Mouse (Mus musculus): Measurements from ENCODE around the gene Foxe3.

Foxe3 gene

GRCm38 (mm10) chr4:114916056-114916455 is 9.8 kb downstream of the Foxe3 start:
- no peak for DNase-seq

- DNase-seq: no peak
Measured at GRCm38 (mm10) chr4:114913594-114913962, 12.2 kb downstream of the Foxe3 start.

- no peak for DNase-seq
Measured at GRCm38 (mm10) chr4:114912705-114913593, 12.9 kb downstream of the Foxe3 start.

GRCm38 (mm10) chr4:114909602-114910484 is 16.0 kb downstream of the Foxe3 start:
- DNase-seq: no peak

- DNase-seq: peak; percentile 34
Measured at GRCm38 (mm10) chr4:114908829-114909601, 16.8 kb downstream of the Foxe3 start, which contains the start of gene Foxd2. Foxd2 (minus strand) TSS chr4:114908873.

- no peak for DNase-seq
Measured at GRCm38 (mm10) chr4:114907951-114908828, 17.6 kb downstream of the Foxe3 start.

GRCm38 (mm10) chr4:114907056-114907917 is 18.5 kb downstream of the Foxe3 start:
- DNase-seq: no peak

GRCm38 (mm10) chr4:114905969-114906680 is 19.7 kb downstream of the Foxe3 start:
- DNase-seq: no peak

- no peak for DNase-seq
Measured at GRCm38 (mm10) chr4:114905501-114905900, 20.3 kb downstream of the Foxe3 start.

GRCm38 (mm10) chr4:114903422-114903782 is 22.4 kb downstream of the Foxe3 start:
- DNase-seq: no peak

GRCm38 (mm10) chr4:114902641-114903421 is 23.0 kb downstream of the Foxe3 start:
- no peak for DNase-seq

GRCm38 (mm10) chr4:114901643-114902351 is 24.0 kb downstream of the Foxe3 start:
- DNase-seq: no peak

- DNase-seq: no peak
Measured at GRCm38 (mm10) chr4:114900866-114901642, 24.8 kb downstream of the Foxe3 start.

- no peak for DNase-seq
Measured at GRCm38 (mm10) chr4:114899885-114900284, 25.9 kb downstream of the Foxe3 start.

GRCm38 (mm10) chr4:114897853-114898252 is 28.0 kb downstream of the Foxe3 start:
- no peak for DNase-seq

- DNase-seq: no peak
Measured at GRCm38 (mm10) chr4:114882232-114882631, 43.6 kb downstream of the Foxe3 start.

GRCm38 (mm10) chr4:114876441-114876972 is 49.3 kb downstream of the Foxe3 start:
- no peak for DNase-seq

All from cerebellum, adult 8-10 months (tissue).